Mouse (Mus musculus): ENCODE measurements around the gene Dbndd2.

The Dbndd2 gene

GRCm38 (mm10) chr2:164534315-164534714, 48.4 kb downstream of the Dbndd2 start:
- in situ Hi-C loops (cut with MboI, MseI): no loop called here

- in situ Hi-C loops (cut with MboI, MseI): no loop called here
Observed at GRCm38 (mm10) chr2:164537003-164537402, 51.1 kb downstream of the Dbndd2 start.

- in situ Hi-C loops (cut with MboI, MseI): no loop called here
Observed at GRCm38 (mm10) chr2:164540652-164541427, 54.9 kb downstream of the Dbndd2 start.

GRCm38 (mm10) chr2:164542132-164542531, 56.2 kb downstream of the Dbndd2 start:
- in situ Hi-C loops (cut with MboI, MseI): no loop called here

- in situ Hi-C loops (cut with MboI, MseI): no loop called here
Observed at GRCm38 (mm10) chr2:164542598-164542997, 56.7 kb downstream of the Dbndd2 start.
